Mouse (Mus musculus) skeletal muscle tissue, adult 2 months (tissue): ENCODE measurements around the gene Spef1.

Experiments used
- DNase-seq: peaks from one replicate; pipeline ENCODE4 v3.0.0-alpha.2; 2012; ENCODE audit warnings: low read depth, low spot score

Spef1 gene

GRCm38 (mm10) chr2:131174700-131175099 lies 12.4 kb downstream of the Spef1 start:
- peak; percentile 78 for DNase-seq

- no peak for DNase-seq
Measured at GRCm38 (mm10) chr2:131172322-131172721, 14.8 kb downstream of the Spef1 start.

GRCm38 (mm10) chr2:131171401-131172104 lies 15.5 kb downstream of the Spef1 start:
- DNase-seq: no peak

- DNase-seq: no peak
Measured at GRCm38 (mm10) chr2:131170936-131171335, 16.1 kb downstream of the Spef1 start.

GRCm38 (mm10) chr2:131168914-131169313 lies 18.2 kb downstream of the Spef1 start:
- DNase-seq: no peak

- no peak for DNase-seq
Measured at GRCm38 (mm10) chr2:131167984-131168383, 19.1 kb downstream of the Spef1 start.

GRCm38 (mm10) chr2:131166172-131166571 lies 20.9 kb downstream of the Spef1 start:
- no peak for DNase-seq

- DNase-seq: no peak
Measured at GRCm38 (mm10) chr2:131163924-131164323, 23.2 kb downstream of the Spef1 start.

GRCm38 (mm10) chr2:131160671-131161111 lies 26.4 kb downstream of the Spef1 start:
- peak; percentile 30 for DNase-seq

GRCm38 (mm10) chr2:131159938-131160581 lies 27.0 kb downstream of the Spef1 start, which contains the start of gene 1700037H04Rik:
TSS of gene 1700037H04Rik (minus strand) at chr2:131160081.
- peak; percentile 98 for DNase-seq

GRCm38 (mm10) chr2:131159491-131159910 lies 27.6 kb downstream of the Spef1 start:
- DNase-seq: no peak

- DNase-seq: no peak
Measured at GRCm38 (mm10) chr2:131156987-131157386, 30.1 kb downstream of the Spef1 start.

GRCm38 (mm10) chr2:131154036-131154435 lies 33.0 kb downstream of the Spef1 start:
- no peak for DNase-seq

GRCm38 (mm10) chr2:131152166-131152730 lies 34.8 kb downstream of the Spef1 start:
- DNase-seq: no peak

- no peak for DNase-seq
Measured at GRCm38 (mm10) chr2:131149254-131149578, 37.9 kb downstream of the Spef1 start.

GRCm38 (mm10) chr2:131148353-131149253 lies 38.5 kb downstream of the Spef1 start:
- no peak for DNase-seq

- DNase-seq: no peak
Measured at GRCm38 (mm10) chr2:131147043-131147365, 40.1 kb downstream of the Spef1 start.

GRCm38 (mm10) chr2:131146193-131147042 lies 40.7 kb downstream of the Spef1 start:
- DNase-seq: no peak

GRCm38 (mm10) chr2:131145536-131145935 lies 41.5 kb downstream of the Spef1 start:
- no peak for DNase-seq

GRCm38 (mm10) chr2:131145121-131145520 lies 42.0 kb downstream of the Spef1 start:
- DNase-seq: no peak
